Mouse (Mus musculus): ENCODE data around the gene Eng. TPM values are rescaled to one million over a fixed set of nuclear protein-coding genes. Genes with fewer than 3 reads are reported as not detected.

The Eng gene
- polyA plus RNA-seq (2014; fragmentation: Nextera tagmentation; extraction: Ambion mirVana) = 59.5 and 61.4 TPM in 2 replicates

DNA sequence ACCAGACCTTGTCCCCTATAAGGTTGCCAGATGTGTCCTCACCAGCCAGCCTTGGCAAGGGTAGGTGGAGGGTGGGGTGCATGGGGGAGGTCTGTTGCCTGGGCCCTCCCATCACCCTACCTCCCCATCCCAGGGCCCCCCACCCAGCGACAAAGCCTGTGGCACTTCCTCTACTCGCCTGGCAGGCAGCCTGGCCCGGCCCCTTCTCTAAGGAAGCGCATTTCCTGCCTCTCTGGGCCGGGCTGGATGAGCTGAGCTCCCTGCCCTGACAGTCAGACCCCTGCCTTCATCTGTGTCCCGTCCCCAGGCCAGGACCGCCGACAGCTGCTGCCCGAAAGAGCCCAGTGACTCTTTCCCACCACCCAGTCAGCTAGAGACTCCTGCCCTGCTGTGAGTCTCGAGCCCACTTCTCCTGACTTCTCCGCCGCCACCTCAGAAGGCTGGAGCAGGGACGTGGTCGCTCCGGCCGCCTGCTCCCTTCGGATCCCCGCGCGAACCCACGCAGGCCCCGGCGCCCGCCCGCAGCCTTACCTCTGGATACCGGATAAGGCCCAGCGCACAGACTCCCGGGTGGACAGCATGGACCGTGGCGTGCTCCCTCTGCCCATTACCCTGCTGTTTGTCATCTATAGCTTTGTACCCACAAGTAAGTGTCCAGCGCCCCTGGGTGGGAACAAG lies at the start of gene Eng:
Eng (plus strand) TSS at position 217 of the 678 bp plus-strand sequence.
- Histone ChIP-seq H3K4me3 (ENCODE audit: low read depth, low read length) (peak within 1 kb of the TSS; percentile 31), H3K4me1 (replicated peaks; ENCODE audit: control insufficient read depth, insufficient read depth, low read length) (peaks cover 11% of the 10 kb centered on the region; the same call in 1 of the 2 replicates), H3K4me2 (ENCODE audit: low read length) (peak within 1 kb of the TSS; percentile 43), H3K27me3 (replicated peaks; ENCODE audit: control insufficient read depth, insufficient read depth, low read length) (no peaks in the 10 kb centered on the region), H3K9ac (ENCODE audit: low read length) (peak within 1 kb of the TSS; percentile 42), H3K36me3 (ENCODE audit: control insufficient read depth, insufficient read depth, low read length) (0 out of 2 replicates have a peak, but pooled peaks cover 3% of the 10 kb centered on the region), H3K27ac (ENCODE audit: low read depth) (peak within 1 kb of the TSS; percentile 73; the same call in 1 of the 2 replicates), H3K9me3 (ENCODE audit: control insufficient read depth, low read length) (no peaks in the 10 kb centered on the region)
- no peak for ATAC-seq (replicated peaks; ENCODE audit: low FRiP score, low TSS enrichment, low read depth)
- WGBS = 57% methylated on average over 31 of the region's 31 CpGs
- no peak for DNase-seq (ENCODE audit: low spot score)

DNA sequence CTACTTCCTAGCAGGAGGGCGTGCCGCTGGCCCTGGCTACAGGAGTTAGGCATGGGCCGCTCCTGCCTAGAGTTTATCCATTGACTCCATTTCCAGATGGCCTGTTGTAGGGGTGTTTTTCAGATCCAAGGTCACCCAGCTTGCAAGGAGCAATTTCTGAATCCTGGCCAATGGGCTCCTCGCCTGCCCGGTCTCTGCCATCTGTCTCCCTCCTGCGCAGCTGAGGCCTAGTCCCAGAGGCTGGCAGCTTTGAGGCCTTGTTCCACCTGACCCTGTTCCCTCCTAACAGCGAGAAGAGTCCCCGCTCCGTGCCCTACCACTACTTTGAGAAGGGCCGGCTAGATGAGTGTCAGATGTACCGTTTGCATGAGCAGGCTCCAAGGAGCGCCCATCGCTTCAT lies 49.7 kb upstream of the Eng start:
- DNase-seq (ENCODE audit: low spot score) (no peak), ATAC-seq (replicated peaks; ENCODE audit: low FRiP score, low TSS enrichment, low read depth) (no peak)
- Histone ChIP-seq H3K4me3 (ENCODE audit: low read depth, low read length) (no peak overlapping the region), H3K4me1 (replicated peaks; ENCODE audit: control insufficient read depth, insufficient read depth, low read length) (no peaks in the 10 kb centered on the region; the same call in 1 of the 2 replicates), H3K9me3 (ENCODE audit: control insufficient read depth, low read length) (no peaks in the 10 kb centered on the region), H3K36me3 (ENCODE audit: control insufficient read depth, insufficient read depth, low read length) (peaks cover 29% of the 10 kb centered on the region), H3K9ac (ENCODE audit: low read length) (no peak overlapping the region), H3K27ac (ENCODE audit: low read depth) (no peak overlapping the region), H3K4me2 (ENCODE audit: low read length) (no peak overlapping the region), H3K27me3 (replicated peaks; ENCODE audit: control insufficient read depth, insufficient read depth, low read length) (no peaks in the 10 kb centered on the region)
- 91% methylated on average over 13 of the region's 13 CpGs for WGBS

DNA sequence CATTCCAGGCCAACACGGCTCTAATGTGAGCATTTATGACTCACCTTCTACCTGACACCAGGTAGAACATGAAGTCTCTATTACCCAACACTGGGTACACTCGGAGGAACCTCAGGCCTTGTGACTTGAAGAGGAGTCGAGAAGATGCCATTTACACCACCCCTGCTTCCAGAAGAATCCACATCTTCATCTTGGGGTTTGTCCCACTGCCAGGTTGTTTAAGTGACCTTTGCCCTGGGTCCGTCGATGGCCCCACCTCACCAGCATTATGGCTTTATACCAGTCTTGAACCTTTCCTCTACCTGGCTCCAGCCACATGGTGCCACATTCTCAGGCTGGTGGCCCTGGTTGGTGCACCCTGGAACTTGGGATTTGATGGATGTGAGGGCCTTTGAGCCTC lies 49.1 kb upstream of the Eng start:
- ATAC-seq (replicated peaks; ENCODE audit: low FRiP score, low TSS enrichment, low read depth) (no peak), DNase-seq (ENCODE audit: low spot score) (no peak)
- no peaks in the 10 kb centered on the region for H3K9me3 ChIP-seq (ENCODE audit: control insufficient read depth, low read length)
- H3K4me2 ChIP-seq (ENCODE audit: low read length) = no peak overlapping the region
- no peaks in the 10 kb centered on the region for H3K27me3 ChIP-seq (replicated peaks; ENCODE audit: control insufficient read depth, insufficient read depth, low read length)
- peaks cover 29% of the 10 kb centered on the region for H3K36me3 ChIP-seq (ENCODE audit: control insufficient read depth, insufficient read depth, low read length)
- H3K27ac ChIP-seq (ENCODE audit: low read depth) = no peak overlapping the region
- no peaks in the 10 kb centered on the region; the same call in 1 of the 2 replicates for H3K4me1 ChIP-seq (replicated peaks; ENCODE audit: control insufficient read depth, insufficient read depth, low read length)
- H3K9ac ChIP-seq (ENCODE audit: low read length) = no peak overlapping the region
- WGBS = 83% methylated on average over 5 of the region's 5 CpGs
- no peak overlapping the region for H3K4me3 ChIP-seq (ENCODE audit: low read depth, low read length)

DNA sequence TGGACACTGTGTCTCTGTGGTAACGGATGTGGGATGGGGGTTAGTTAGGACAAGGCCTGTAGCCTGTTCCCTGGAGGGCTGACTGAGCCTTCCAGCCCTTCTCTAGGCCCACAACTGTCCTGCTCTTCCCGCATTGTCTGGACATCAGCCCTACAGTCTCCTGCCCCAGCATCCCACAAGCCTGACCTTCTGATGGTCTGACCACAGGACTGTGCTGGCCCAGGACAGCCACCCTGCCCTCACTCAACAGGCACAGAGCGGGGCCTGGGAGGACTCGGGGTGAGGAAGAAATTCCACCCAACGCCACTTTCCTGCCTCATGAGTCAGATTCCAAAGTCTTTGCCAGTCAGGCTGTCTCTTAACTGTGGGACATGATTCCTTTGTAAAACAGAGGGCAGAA lies 48.7 kb upstream of the Eng start:
- no peak overlapping the region for H3K4me3 ChIP-seq (ENCODE audit: low read depth, low read length)
- no peak overlapping the region for H3K9ac ChIP-seq (ENCODE audit: low read length)
- H3K4me2 ChIP-seq (ENCODE audit: low read length) = no peak overlapping the region
- ATAC-seq (replicated peaks; ENCODE audit: low FRiP score, low TSS enrichment, low read depth) = no peak
- DNase-seq (ENCODE audit: low spot score) = no peak
- 90% methylated on average over 5 of the region's 5 CpGs for WGBS
- no peak overlapping the region for H3K27ac ChIP-seq (ENCODE audit: low read depth)
- peaks cover 29% of the 10 kb centered on the region for H3K36me3 ChIP-seq (ENCODE audit: control insufficient read depth, insufficient read depth, low read length)
- H3K9me3 ChIP-seq (ENCODE audit: control insufficient read depth, low read length) = no peaks in the 10 kb centered on the region
- no peaks in the 10 kb centered on the region for H3K27me3 ChIP-seq (replicated peaks; ENCODE audit: control insufficient read depth, insufficient read depth, low read length)
- no peaks in the 10 kb centered on the region; the same call in 1 of the 2 replicates for H3K4me1 ChIP-seq (replicated peaks; ENCODE audit: control insufficient read depth, insufficient read depth, low read length)

DNA sequence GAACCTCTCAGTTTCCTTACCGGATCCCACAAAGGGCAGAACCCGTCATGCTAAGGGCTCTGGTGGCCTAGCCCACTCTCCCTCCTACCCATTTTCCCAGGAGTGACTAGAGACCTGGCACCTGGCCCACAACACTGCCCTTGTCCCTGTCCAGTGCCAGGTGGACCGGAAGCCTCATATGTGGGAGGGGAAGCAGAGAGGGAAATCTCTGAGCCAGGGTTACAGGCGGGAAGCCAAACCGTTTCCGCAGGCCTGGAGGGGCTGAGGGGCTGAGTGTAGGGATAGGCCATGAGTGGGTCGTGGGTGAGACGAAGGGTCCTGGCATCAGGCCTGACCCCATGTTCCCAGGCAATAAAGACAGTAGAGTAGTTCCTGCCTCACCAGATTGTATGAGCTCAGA lies 47.9 kb upstream of the Eng start:
- Histone ChIP-seq H3K4me2 (ENCODE audit: low read length) (no peak overlapping the region), H3K9ac (ENCODE audit: low read length) (no peak overlapping the region), H3K36me3 (ENCODE audit: control insufficient read depth, insufficient read depth, low read length) (peaks cover 29% of the 10 kb centered on the region), H3K27ac (ENCODE audit: low read depth) (no peak overlapping the region), H3K9me3 (ENCODE audit: control insufficient read depth, low read length) (no peaks in the 10 kb centered on the region), H3K27me3 (replicated peaks; ENCODE audit: control insufficient read depth, insufficient read depth, low read length) (no peaks in the 10 kb centered on the region), H3K4me3 (ENCODE audit: low read depth, low read length) (no peak overlapping the region), H3K4me1 (replicated peaks; ENCODE audit: control insufficient read depth, insufficient read depth, low read length) (no peaks in the 10 kb centered on the region; the same call in 1 of the 2 replicates)
- ATAC-seq (replicated peaks; ENCODE audit: low FRiP score, low TSS enrichment, low read depth) (no peak), DNase-seq (ENCODE audit: low spot score) (no peak)
- WGBS = 89% methylated on average over 8 of the region's 8 CpGs

DNA sequence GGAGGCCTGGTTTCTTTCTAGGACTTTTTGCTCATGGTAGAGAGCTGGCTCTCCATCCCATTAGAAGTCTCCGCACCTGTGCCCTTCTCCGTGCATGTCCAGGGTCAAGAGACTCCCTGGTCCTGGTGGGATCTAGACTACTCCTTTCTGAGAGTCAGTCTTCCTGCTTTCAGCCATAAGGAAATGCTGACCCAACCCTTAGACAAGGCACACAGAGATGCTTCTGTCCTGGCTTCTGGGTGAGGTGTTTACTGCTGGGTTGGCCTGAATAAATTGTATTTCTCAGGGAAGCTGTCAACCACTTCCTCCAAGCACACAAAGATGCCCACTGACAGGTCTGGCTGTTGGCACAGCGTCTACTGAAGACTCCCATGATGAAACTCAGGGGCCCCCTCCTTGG lies 47.0 kb upstream of the Eng start, which contains the start of gene St6galnac6:
St6galnac6 (plus strand) TSS at position 301 of the 400 bp plus-strand sequence.
- no peaks in the 10 kb centered on the region; the same call in 1 of the 2 replicates for H3K4me1 ChIP-seq (replicated peaks; ENCODE audit: control insufficient read depth, insufficient read depth, low read length)
- H3K27me3 ChIP-seq (replicated peaks; ENCODE audit: control insufficient read depth, insufficient read depth, low read length) = no peaks in the 10 kb centered on the region
- no peaks in the 10 kb centered on the region for H3K9me3 ChIP-seq (ENCODE audit: control insufficient read depth, low read length)
- no peak within 1 kb of the TSS for H3K27ac ChIP-seq (ENCODE audit: low read depth)
- 88% methylated on average over 3 of the region's 3 CpGs for WGBS
- DNase-seq (ENCODE audit: low spot score) (no peak), ATAC-seq (replicated peaks; ENCODE audit: low FRiP score, low TSS enrichment, low read depth) (no peak)
- no peak within 1 kb of the TSS for H3K9ac ChIP-seq (ENCODE audit: low read length)
- H3K36me3 ChIP-seq (ENCODE audit: control insufficient read depth, insufficient read depth, low read length) = peaks cover 24% of the 10 kb centered on the region
- H3K4me2 ChIP-seq (ENCODE audit: low read length) = no peak within 1 kb of the TSS
- no peak within 1 kb of the TSS for H3K4me3 ChIP-seq (ENCODE audit: low read depth, low read length)

DNA sequence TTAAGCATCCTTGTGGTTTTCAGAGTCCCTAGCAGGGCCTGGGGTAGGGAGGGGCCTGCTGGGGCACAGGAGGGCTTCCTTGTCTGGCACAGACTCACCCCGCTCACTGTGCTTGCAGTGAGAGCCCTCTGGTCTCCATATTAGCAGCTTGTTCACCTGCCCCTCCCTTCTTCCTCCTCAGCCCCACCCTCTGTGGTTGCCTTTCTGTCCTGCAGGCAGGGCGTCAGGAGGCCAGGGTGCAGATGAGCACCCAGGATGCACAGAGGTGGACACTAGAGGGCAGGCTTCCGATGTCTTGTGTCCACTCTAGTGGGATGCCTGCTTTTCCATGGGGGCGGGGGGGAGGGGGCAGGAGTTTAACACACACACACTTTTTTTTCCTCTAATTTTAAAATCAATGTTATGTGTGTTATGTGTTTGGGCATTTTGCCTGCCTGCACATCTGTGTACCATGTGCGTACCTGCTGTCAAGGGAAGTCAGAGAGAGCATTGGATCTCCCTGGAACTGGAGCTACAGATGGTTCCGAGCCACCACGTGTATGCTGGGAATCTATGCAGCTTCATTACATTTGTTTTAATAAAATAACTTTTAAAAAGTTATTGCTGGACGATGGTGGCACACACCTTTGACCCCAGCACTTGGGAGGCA lies 44.9 kb upstream of the Eng start:
- H3K9ac ChIP-seq (ENCODE audit: low read length) = no peak overlapping the region
- DNase-seq (ENCODE audit: low spot score) = no peak
- H3K9me3 ChIP-seq (ENCODE audit: control insufficient read depth, low read length) = no peaks in the 10 kb centered on the region
- peaks cover 9% of the 10 kb centered on the region for H3K36me3 ChIP-seq (ENCODE audit: control insufficient read depth, insufficient read depth, low read length)
- no peak overlapping the region for H3K4me3 ChIP-seq (ENCODE audit: low read depth, low read length)
- no peaks in the 10 kb centered on the region for H3K27me3 ChIP-seq (replicated peaks; ENCODE audit: control insufficient read depth, insufficient read depth, low read length)
- peak; percentile 71 for ATAC-seq (replicated peaks; ENCODE audit: low FRiP score, low TSS enrichment, low read depth)
- no peak overlapping the region for H3K4me2 ChIP-seq (ENCODE audit: low read length)
- no peaks in the 10 kb centered on the region; the same call in 1 of the 2 replicates for H3K4me1 ChIP-seq (replicated peaks; ENCODE audit: control insufficient read depth, insufficient read depth, low read length)
- no peak overlapping the region for H3K27ac ChIP-seq (ENCODE audit: low read depth)
- 41% methylated on average over 8 of the region's 8 CpGs for WGBS

DNA sequence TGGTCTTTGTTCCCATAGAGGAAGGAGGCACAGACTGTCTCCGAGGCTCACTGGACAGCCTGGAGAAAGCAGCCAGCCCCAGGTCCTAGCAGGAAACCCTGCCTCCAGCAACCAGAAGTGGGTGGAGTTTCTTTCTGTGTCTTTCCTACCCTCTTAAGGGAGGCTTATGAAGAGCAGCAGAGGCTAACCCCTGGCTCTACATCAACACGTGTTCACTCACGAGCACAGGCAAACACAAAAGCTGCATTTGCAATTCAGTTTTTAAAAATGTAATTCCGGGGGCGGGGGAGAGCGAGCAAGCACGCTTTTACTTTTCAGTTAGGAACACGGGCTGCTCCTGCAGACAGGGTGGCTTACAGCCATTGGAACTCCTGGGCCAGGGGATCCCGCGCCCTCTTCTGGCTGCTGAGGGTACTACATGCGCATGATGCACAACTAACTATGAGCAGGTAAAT lies 43.8 kb upstream of the Eng start:
- DNase-seq (ENCODE audit: low spot score) (peak; percentile 98), ATAC-seq (replicated peaks; ENCODE audit: low FRiP score, low TSS enrichment, low read depth) (peak; percentile 33; the same call in 1 of the 2 replicates)
- Histone ChIP-seq H3K36me3 (ENCODE audit: control insufficient read depth, insufficient read depth, low read length) (peaks cover 3% of the 10 kb centered on the region), H3K9me3 (ENCODE audit: control insufficient read depth, low read length) (no peaks in the 10 kb centered on the region), H3K4me3 (ENCODE audit: low read depth, low read length) (peak overlapping the region; percentile 31), H3K27me3 (replicated peaks; ENCODE audit: control insufficient read depth, insufficient read depth, low read length) (no peaks in the 10 kb centered on the region), H3K4me2 (ENCODE audit: low read length) (peak overlapping the region; percentile 45), H3K4me1 (replicated peaks; ENCODE audit: control insufficient read depth, insufficient read depth, low read length) (no peaks in the 10 kb centered on the region; the same call in 1 of the 2 replicates), H3K27ac (ENCODE audit: low read depth) (peak overlapping the region; percentile 40; the same call in 1 of the 2 replicates), H3K9ac (ENCODE audit: low read length) (peak overlapping the region; percentile 35; the same call in 1 of the 2 replicates)
- under 1% methylated on average over 11 of the region's 11 CpGs for WGBS

Data from intestine, embryonic 14.5 days (tissue).